ENCODE assay signal across 16 mouse cellular contexts in the genomic region with DNA sequence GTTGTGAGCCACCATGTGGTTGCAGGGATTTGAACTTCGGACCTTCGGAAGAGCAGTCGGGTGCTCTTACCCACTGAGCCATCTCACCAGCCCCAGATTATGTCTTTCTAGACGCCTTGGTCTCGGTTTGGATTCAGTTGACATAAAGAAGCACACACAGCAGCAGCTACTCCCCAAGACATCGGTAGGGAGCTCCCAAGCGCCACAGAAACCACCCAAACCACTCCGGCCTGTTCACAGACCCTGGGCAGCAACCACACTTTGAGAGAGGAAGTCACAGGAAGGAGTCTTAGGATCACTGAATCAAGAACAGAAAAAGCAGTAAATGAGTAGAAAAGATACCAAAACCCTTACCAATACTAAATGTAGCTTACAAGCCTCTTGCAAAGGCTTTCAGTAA. TPM values are rescaled to one million over a fixed set of nuclear protein-coding genes. Genes with fewer than 3 reads are reported as not detected.
"Had no signal": no experiment of that assay in that cellular context is flagged by ENCODE, and none has a peak within 500 bp of the region (broad histone marks: within the 10 kb centered on the region; RNA-seq: fewer than 3 reads in every experiment).

No protein-coding gene starts in this region.

- ATAC-seq: liver, postnatal 0 days; lung, postnatal 0 days; midbrain, embryonic 13.5 days; midbrain, embryonic 15.5 days had no signal

- DNase-seq: liver, postnatal 0 days; lung, adult 2 months; lung, postnatal 14 days; lung, postnatal 36 days; right cerebral cortex, postnatal 14 days; thymus, adult 18-20 months; thymus, postnatal 14 days; thymus, postnatal 36 days had no signal

- H3K27me3 ChIP-seq: lung, embryonic 15.5 days; megakaryocyte, embryonic 14.5 days; midbrain, embryonic 13.5 days; midbrain, embryonic 15.5 days; neural tube, embryonic 12.5 days had no signal

RNA-seq across cellular contexts. Expression of a gene that starts 3.0 kb away (rescaled TPM):
- polyA plus RNA-seq: macrophage had no signal

RNA-seq across cellular contexts. Expression of a gene that starts 33.2 kb away (rescaled TPM):
- polyA plus RNA-seq: liver, postnatal 0 days; lung, postnatal 0 days; midbrain, embryonic 11.5 days; neural tube, embryonic 12.5 days had no signal
